Mouse (Mus musculus) heart, adult 9 months (tissue): Measurements from ENCODE around the gene Manba.

Experiments
- DNase-seq, 2 experiments: peaks; one replicate each; pipeline ENCODE4 v3.0.0; 2022; ENCODE audit warnings: low spot score in 2 of 2

Gene Manba

GRCm38 (mm10) chr3:135580439-135581275, 95.2 kb downstream of the Manba start:
- DNase-seq = peak in 1 of 2 experiments; percentile 67

- peak in 1 of 2 experiments; percentile 49 for DNase-seq
Observed at GRCm38 (mm10) chr3:135581606-135582117, 96.3 kb downstream of the Manba start.

GRCm38 (mm10) chr3:135582246-135582645, 96.8 kb downstream of the Manba start:
- no peak for DNase-seq

- DNase-seq = peak; percentile 55 to 63
Observed at GRCm38 (mm10) chr3:135585482-135585881, 100.1 kb downstream of the Manba start.

GRCm38 (mm10) chr3:135586060-135586459, 100.6 kb downstream of the Manba start:
- no peak for DNase-seq

GRCm38 (mm10) chr3:135586471-135586880, 101.1 kb downstream of the Manba start:
- DNase-seq = peak; percentile 52 to 57

GRCm38 (mm10) chr3:135590471-135590870, 105.1 kb downstream of the Manba start:
- no peak for DNase-seq

- no peak for DNase-seq
Observed at GRCm38 (mm10) chr3:135591376-135591775, 106.0 kb downstream of the Manba start.

GRCm38 (mm10) chr3:135592011-135592410, 106.6 kb downstream of the Manba start:
- DNase-seq = no peak

- no peak for DNase-seq
Observed at GRCm38 (mm10) chr3:135594238-135594917, 109.0 kb downstream of the Manba start.

- DNase-seq = peak in 1 of 2 experiments; percentile 62
Observed at GRCm38 (mm10) chr3:135597014-135597413, 111.6 kb downstream of the Manba start.

GRCm38 (mm10) chr3:135598355-135598754, 112.9 kb downstream of the Manba start:
- DNase-seq = no peak

- DNase-seq = no peak
Observed at GRCm38 (mm10) chr3:135602731-135603130, 117.3 kb downstream of the Manba start.

- DNase-seq = no peak
Observed at GRCm38 (mm10) chr3:135604626-135605417, 119.4 kb downstream of the Manba start.

GRCm38 (mm10) chr3:135605474-135605873, 120.1 kb downstream of the Manba start:
- DNase-seq = no peak

GRCm38 (mm10) chr3:135606592-135606991, 121.2 kb downstream of the Manba start:
- no peak for DNase-seq

- no peak for DNase-seq
Observed at GRCm38 (mm10) chr3:135607021-135607420, 121.6 kb downstream of the Manba start.

GRCm38 (mm10) chr3:135607660-135608473, 122.5 kb downstream of the Manba start:
- DNase-seq = peak; percentile 37 to 66

GRCm38 (mm10) chr3:135610221-135610620, 124.8 kb downstream of the Manba start:
- no peak for DNase-seq

GRCm38 (mm10) chr3:135614376-135614775, 129.0 kb downstream of the Manba start:
- no peak for DNase-seq

GRCm38 (mm10) chr3:135616730-135617129, 131.3 kb downstream of the Manba start:
- DNase-seq = no peak
